Mouse (Mus musculus) E14TG2a.4 (cell line): ENCODE measurements around the gene Dcps.

Experiments used
- H3K27me3 ChIP-seq: 2 replicates; pipeline ENCODE4 v1.6.1; 2014; ENCODE audit warnings: low read length, control low read depth; ENCODE audit not compliant: insufficient read depth
- H3K36me3 ChIP-seq: 2 replicates; pipeline ENCODE4 v1.6.1; 2014; ENCODE audit warnings: low read length, control low read depth; ENCODE audit not compliant: insufficient read depth
- H3K4me1 ChIP-seq: replicated peaks from 2 replicates; pipeline ENCODE4 v1.6.1; 2014; ENCODE audit warnings: low read depth, low read length, control low read depth
- H3K4me3 ChIP-seq: replicated peaks from 2 replicates; pipeline ENCODE4 v1.5.1; 2014; ENCODE audit warnings: mild to moderate bottlenecking, low read length
- H3K9me3 ChIP-seq: 2 replicates; pipeline ENCODE4 v1.6.1; 2014; ENCODE audit warnings: low read length, control low read depth
- CTCF ChIP-seq: conservative IDR thresholded peaks from 2 replicates; pipeline ENCODE4 v1.5.1; 2014; ENCODE audit warnings: low read length
- NANOG ChIP-seq: IDR thresholded peaks from 2 replicates; pipeline ENCODE4 v1.6.1; 2014; ENCODE audit warnings: borderline replicate concordance, low read length, mixed read lengths
- POU5F1 ChIP-seq: IDR thresholded peaks from 2 replicates; pipeline ENCODE4 v1.6.1; 2014; ENCODE audit warnings: low read length, borderline replicate concordance

Dcps gene

GRCm38 (mm10) chr9:35200529-35201060 is 24.7 kb upstream of the Dcps start:
- Histone ChIP-seq H3K4me3 (peak overlapping the region; percentile 86), H3K27me3 (peaks cover 24% of the 10 kb centered on the region), H3K4me1 (peaks cover 15% of the 10 kb centered on the region), H3K36me3 (peaks cover 22% of the 10 kb centered on the region), H3K9me3 (no peaks in the 10 kb centered on the region)
- TF ChIP-seq CTCF (no peak), NANOG (no peak), POU5F1 (no peak)

GRCm38 (mm10) chr9:35199772-35200471 is 24.1 kb upstream of the Dcps start, which contains the start of the genes Srpr and Tirap:
TSS of gene Srpr (plus strand) at chr9:35200175.
TSS of gene Tirap (minus strand) at chr9:35200291.
- Histone ChIP-seq H3K4me3 (peak within 1 kb of the TSS; percentile 86), H3K4me1 (peaks cover 15% of the 10 kb centered on the region), H3K9me3 (no peaks in the 10 kb centered on the region), H3K27me3 (peaks cover 24% of the 10 kb centered on the region), H3K36me3 (peaks cover 15% of the 10 kb centered on the region)
- no peak for TF ChIP-seq POU5F1
- no peak for TF ChIP-seq NANOG
- peak; percentile 12; the same call in 1 of the 2 replicates for TF ChIP-seq CTCF

GRCm38 (mm10) chr9:35198945-35199771 is 23.3 kb upstream of the Dcps start:
- Histone ChIP-seq H3K4me3 (peak overlapping the region; percentile 86), H3K9me3 (no peaks in the 10 kb centered on the region), H3K4me1 (peaks cover 15% of the 10 kb centered on the region), H3K27me3 (peaks cover 24% of the 10 kb centered on the region), H3K36me3 (peaks cover 7% of the 10 kb centered on the region)
- TF ChIP-seq POU5F1 (no peak), CTCF (no peak), NANOG (no peak)

- no peaks in the 10 kb centered on the region; the same call in 1 of the 2 replicates for H3K36me3 ChIP-seq
- no peak for TF ChIP-seq NANOG
- no peak for TF ChIP-seq CTCF
- TF ChIP-seq POU5F1, result no peak
- H3K4me1 ChIP-seq, result peaks cover 16% of the 10 kb centered on the region
- H3K27me3 ChIP-seq, result peaks cover 24% of the 10 kb centered on the region
- H3K9me3 ChIP-seq, result no peaks in the 10 kb centered on the region
- H3K4me3 ChIP-seq, result no peak overlapping the region
Observed at GRCm38 (mm10) chr9:35198351-35198750, 22.5 kb upstream of the Dcps start.

- Histone ChIP-seq H3K27me3 (peaks cover 23% of the 10 kb centered on the region), H3K36me3 (no peaks in the 10 kb centered on the region), H3K4me3 (no peak overlapping the region), H3K9me3 (no peaks in the 10 kb centered on the region), H3K4me1 (peaks cover 23% of the 10 kb centered on the region)
- TF ChIP-seq NANOG, result no peak
- TF ChIP-seq POU5F1, result no peak
- TF ChIP-seq CTCF, result no peak
Observed at GRCm38 (mm10) chr9:35197625-35198024, 21.8 kb upstream of the Dcps start.

- TF ChIP-seq CTCF (no peak), POU5F1 (no peak), NANOG (no peak)
- Histone ChIP-seq H3K9me3 (no peaks in the 10 kb centered on the region), H3K27me3 (peaks cover 8% of the 10 kb centered on the region), H3K36me3 (peaks cover 3% of the 10 kb centered on the region; the same call in 1 of the 2 replicates), H3K4me1 (peaks cover 18% of the 10 kb centered on the region), H3K4me3 (no peak overlapping the region)
Observed at GRCm38 (mm10) chr9:35194048-35194447, 18.2 kb upstream of the Dcps start.

- Histone ChIP-seq H3K27me3 (peaks cover 5% of the 10 kb centered on the region; the same call in 1 of the 2 replicates), H3K9me3 (no peaks in the 10 kb centered on the region), H3K4me1 (peaks cover 22% of the 10 kb centered on the region), H3K36me3 (peaks cover 3% of the 10 kb centered on the region; the same call in 1 of the 2 replicates), H3K4me3 (0 out of 2 replicates have a peak overlapping the region, but pooled peaks have one; percentile 10)
- TF ChIP-seq POU5F1 (no peak), NANOG (no peak), CTCF (no peak)
Observed at GRCm38 (mm10) chr9:35192983-35193542, 17.2 kb upstream of the Dcps start.

- Histone ChIP-seq H3K27me3 (peaks cover 5% of the 10 kb centered on the region; the same call in 1 of the 2 replicates), H3K4me1 (peaks cover 24% of the 10 kb centered on the region), H3K4me3 (peak overlapping the region; percentile 60), H3K9me3 (no peaks in the 10 kb centered on the region), H3K36me3 (peaks cover 3% of the 10 kb centered on the region; the same call in 1 of the 2 replicates)
- TF ChIP-seq NANOG (no peak), POU5F1 (no peak)
Observed at GRCm38 (mm10) chr9:35188700-35189099, 12.8 kb upstream of the Dcps start.
